Mouse (Mus musculus) thymus, postnatal 4 days (tissue): ENCODE measurements at regions not wholly inside any gene's neighbourhood (a gene's known extent, or its start where the extent isn't known, plus 50 kb on each side); places are given as distances from the start of the nearest gene placed in this dataset.

ENCODE experiments used
- DNase-seq: peaks from one replicate; pipeline ENCODE4 v3.0.0; 2021

DNA sequence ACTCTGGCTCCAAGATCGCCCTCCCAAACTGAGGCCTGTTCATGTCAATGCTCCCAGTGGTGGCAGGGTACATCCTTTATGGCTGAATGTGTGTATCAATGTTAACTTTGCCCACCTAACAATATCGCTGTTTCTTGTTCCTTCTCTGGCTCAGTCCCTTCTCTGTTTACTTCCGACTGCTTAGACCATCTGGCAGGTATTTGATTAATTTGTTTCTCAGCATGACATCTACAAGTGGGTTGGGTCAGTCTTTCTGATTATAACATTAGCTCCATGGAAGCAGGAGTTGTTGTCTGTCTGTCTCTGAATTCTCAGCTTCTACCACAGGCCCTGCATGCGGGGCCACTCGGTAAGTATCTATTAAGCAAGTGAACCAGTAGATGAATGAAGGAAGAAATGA, 49.9 kb upstream of the Peli1 start:
- no peak for DNase-seq
